Mouse (Mus musculus) cortical plate, adult 2 months (tissue): ENCODE data around the gene Tsen15.

Experiments used
- CTCF ChIP-seq: fragments of 200-500 bp; IDR thresholded peaks from 2 replicates; pipeline ENCODE4 v1.5.1; 2011; ENCODE audit warnings: mild to moderate bottlenecking, control low read depth, low read length; ENCODE audit not compliant: insufficient read depth; ENCODE audit errors: extremely low read depth
- POLR2A ChIP-seq: fragments of 200-500 bp; IDR thresholded peaks from 2 replicates; pipeline ENCODE4 v1.6.1; 2011; ENCODE audit warnings: mild to moderate bottlenecking, low read length, control low read depth; ENCODE audit not compliant: insufficient read depth; ENCODE audit errors: extremely low read depth

DNA sequence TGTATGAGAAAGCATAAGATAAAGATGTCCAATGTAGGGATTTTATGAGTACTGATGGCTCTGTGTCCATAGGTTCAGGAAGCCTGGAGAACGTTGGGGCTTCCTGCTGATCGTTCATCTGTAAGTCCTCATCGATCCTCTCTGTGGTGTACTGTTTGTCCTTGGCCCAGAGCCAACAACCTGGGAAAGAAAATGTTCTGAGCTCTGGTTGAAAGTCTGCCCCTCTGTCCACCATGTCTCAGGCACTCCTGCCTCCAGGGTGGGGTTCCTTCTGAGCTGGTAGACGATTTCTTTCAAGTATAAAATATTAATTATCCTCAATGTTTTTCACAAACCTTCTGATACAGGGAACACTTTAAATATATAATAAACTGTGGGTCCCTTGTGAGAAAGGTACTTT is 47.7 kb upstream of the Tsen15 start:
- TF ChIP-seq CTCF (no peak), POLR2A (no peak)
